Mouse (Mus musculus) cerebellum, adult 2 months (tissue): ENCODE measurements around the gene Tescl.

ENCODE experiments used
- CTCF ChIP-seq: fragments of 200-500 bp; IDR thresholded peaks from 2 replicates; pipeline ENCODE4 v1.5.1; 2011; ENCODE audit warnings: low read depth, mild to moderate bottlenecking, control low read depth, low read length, moderate library complexity, borderline replicate concordance; ENCODE audit not compliant: insufficient read depth
- POLR2A ChIP-seq: fragments of 200-500 bp; IDR thresholded peaks from 2 replicates; pipeline ENCODE4 v1.6.1; 2011; ENCODE audit warnings: low read length, control low read depth, borderline replicate concordance; ENCODE audit not compliant: insufficient read depth

DNA sequence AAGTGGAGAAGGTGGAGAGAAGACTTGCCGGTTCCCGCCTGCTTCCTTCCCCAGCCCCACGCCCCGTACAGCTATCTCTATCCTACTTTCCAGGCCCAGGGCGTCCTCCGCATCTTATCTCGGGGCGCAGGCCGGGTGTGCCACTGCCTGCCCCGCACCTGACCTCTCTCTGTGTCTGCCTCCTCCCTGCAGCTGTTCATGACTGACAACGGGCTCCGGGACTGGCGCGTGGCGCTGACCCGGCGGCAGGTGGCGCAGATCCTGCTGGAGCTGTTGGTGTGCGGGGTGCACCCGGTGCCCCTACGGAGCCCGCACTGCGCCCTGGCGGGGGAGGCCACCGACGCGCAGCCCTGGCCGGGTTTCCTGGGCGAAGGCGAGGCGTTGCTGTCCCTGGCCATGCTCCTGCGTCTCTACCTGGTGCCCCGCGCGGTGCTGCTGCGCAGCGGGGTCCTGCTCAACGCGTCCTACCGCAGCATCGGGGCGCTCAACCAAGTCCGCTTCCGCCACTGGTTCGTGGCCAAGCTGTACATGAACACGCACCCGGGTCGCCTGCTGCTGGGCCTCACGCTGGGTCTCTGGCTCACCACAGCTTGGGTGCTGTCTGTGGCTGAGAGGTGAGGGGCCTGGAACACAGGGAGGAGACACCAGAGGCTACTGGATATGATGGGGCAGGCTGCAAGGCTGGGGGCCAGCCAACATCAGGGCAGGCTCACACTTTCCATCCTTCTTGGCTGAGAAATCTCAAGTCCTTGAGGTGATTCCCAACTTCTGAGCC, 43.5 kb upstream of the Tescl start:
- TF ChIP-seq CTCF (peak; percentile 26; the same call in 1 of the 2 replicates), POLR2A (no peak)
